Mouse (Mus musculus) right cerebral cortex, adult 2 months (tissue): ENCODE measurements around the gene Tbx2.

Experiments used
- DNase-seq, 2 experiments: peaks; one replicate each; pipeline ENCODE4 v3.0.0; 2021 to 2022; ENCODE audit warnings: low spot score in 2 of 2

Tbx2 gene

DNA sequence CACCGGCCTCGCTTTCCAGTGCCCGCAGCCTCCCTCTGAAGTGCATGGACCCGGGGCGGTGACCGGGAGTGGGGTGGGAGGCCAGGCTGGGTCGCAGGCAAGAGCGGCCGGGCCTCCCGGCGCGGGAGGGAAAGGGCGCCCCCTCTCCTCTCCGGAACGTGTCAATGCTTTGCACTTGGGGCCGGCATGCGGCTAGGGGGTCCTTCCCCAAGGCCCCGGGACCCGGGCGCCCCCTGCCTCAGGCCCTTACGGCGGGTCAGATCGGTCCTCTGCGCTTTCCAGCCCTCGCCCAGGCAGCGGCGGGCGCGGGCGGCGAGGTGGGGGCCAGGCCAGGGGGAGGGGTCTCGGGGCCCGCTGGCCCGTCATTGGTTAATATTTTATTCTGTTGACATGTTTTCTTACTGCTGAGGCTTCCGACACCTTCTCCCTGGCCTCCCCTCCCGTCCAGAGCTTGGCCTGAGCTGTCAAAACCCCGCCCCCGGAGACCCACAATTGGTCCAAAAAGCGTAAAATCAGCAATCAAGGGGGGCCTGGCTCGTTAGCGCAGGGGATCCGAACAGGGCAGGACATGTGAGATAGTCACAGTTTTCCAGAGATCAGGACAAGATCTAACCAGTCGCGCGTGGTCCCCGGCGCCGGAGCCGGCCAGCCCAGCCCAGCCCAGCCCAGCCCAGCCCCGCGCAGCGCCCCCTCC is at the start of gene Tbx2:
Tbx2 (plus strand) TSS at position 321 of the 694 bp plus-strand sequence.
- DNase-seq = peak in 1 of 2 experiments; percentile 10

DNA sequence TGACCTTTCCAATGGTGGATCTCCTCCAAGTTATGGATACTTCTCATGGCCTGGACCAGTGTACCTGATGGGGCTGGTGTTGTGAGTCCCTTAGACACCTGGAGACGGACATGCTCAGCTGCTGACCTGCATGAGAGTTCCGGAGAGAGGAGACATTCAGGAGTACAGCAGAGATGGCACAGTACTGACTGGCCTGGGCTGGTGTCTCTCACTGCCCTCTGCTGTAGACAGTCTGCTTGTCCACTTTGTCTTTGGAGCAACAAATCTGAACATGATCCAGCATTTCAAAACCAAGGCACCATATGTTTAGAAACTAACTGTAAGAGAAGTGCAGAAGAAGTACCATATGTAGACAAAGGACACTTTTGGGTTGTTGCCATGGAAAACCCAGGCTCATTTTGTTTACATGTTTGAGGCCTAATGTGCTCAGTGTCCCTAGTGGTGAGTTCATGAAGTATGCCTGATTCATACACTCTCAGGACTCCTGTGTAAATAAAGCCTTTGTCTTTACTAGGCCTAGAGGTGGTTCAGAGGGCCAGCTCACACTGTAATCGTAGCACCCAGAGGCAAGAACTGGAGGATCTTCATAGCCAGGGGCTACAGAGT is 46.1 kb upstream of the Tbx2 start:
- peak in 1 of 2 experiments; percentile 12 for DNase-seq

- no peak for DNase-seq
Observed at GRCm38 (mm10) chr11:85789750-85790149, 42.6 kb upstream of the Tbx2 start.

DNA sequence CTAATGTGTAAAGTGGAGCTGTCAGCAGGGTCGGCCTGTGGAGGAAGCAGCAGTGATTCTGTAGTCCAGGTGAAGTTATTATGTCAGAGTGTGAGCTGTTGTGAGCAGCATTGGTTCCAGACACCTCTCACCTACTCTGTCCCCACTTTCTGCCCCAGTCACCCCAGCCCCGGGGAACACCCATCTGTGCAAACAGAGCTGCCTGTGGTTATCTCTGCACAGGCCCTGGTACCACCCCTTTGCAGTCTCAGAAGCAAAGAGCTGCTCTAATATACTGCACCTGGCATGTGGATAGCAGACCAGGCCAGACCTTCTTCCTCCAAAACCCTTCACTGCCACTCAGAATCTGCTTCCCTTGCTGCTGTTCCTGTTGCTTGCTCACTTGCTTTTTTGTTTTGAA is 42.1 kb upstream of the Tbx2 start:
- DNase-seq = no peak

- DNase-seq = no peak
Observed at GRCm38 (mm10) chr11:85791212-85791611, 41.1 kb upstream of the Tbx2 start.

- no peak for DNase-seq
Observed at GRCm38 (mm10) chr11:85792534-85793215, 39.7 kb upstream of the Tbx2 start.

DNA sequence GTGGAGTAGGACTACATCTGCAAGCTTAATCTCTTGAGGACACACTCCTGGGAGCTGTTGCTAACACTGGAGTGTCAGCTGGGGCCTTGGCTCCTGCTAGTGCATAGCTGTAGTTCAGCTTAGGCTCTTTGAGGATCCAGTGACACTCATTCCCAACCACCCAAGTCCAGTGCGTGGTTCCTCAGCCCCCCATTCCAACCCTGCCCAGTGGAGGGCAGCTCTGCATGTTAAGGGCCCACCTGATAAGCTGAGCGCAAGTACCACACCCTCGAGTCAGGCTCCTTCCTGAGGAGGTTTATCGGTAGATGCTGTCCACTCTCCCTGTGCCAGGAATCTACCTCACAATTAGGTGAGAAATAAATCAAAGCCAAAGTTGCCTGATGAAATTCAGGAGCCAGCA is 32.9 kb upstream of the Tbx2 start:
- no peak for DNase-seq

- no peak for DNase-seq
Observed at GRCm38 (mm10) chr11:85799856-85800255, 32.5 kb upstream of the Tbx2 start.

GRCm38 (mm10) chr11:85800380-85800779 is 32.0 kb upstream of the Tbx2 start:
- no peak for DNase-seq

- DNase-seq = no peak
Observed at GRCm38 (mm10) chr11:85804048-85804447, 28.3 kb upstream of the Tbx2 start.

GRCm38 (mm10) chr11:85805779-85806178 is 26.6 kb upstream of the Tbx2 start:
- no peak for DNase-seq

GRCm38 (mm10) chr11:85807353-85807752 is 25.0 kb upstream of the Tbx2 start:
- no peak for DNase-seq

- DNase-seq = no peak
Observed at GRCm38 (mm10) chr11:85811229-85811628, 21.1 kb upstream of the Tbx2 start.

DNA sequence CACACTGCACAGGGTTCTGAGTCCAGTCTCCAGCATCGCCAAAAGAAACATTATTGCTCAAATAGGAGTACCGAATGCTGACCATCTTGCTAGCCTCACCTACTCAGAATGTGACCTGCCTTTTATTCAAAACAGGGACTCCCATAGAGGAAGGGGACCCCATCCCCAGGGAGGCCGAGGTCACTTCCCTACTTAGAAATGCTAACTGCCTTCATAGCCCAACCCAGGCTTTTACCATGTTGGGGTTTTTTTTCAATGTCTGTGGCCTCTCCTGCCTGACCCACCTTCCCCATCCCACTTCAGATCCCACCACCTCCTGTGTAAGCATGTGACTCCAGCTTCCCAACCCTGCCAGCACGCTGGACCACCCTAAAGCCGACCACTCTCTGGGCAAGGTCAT is 20.7 kb upstream of the Tbx2 start:
- DNase-seq = no peak

DNA sequence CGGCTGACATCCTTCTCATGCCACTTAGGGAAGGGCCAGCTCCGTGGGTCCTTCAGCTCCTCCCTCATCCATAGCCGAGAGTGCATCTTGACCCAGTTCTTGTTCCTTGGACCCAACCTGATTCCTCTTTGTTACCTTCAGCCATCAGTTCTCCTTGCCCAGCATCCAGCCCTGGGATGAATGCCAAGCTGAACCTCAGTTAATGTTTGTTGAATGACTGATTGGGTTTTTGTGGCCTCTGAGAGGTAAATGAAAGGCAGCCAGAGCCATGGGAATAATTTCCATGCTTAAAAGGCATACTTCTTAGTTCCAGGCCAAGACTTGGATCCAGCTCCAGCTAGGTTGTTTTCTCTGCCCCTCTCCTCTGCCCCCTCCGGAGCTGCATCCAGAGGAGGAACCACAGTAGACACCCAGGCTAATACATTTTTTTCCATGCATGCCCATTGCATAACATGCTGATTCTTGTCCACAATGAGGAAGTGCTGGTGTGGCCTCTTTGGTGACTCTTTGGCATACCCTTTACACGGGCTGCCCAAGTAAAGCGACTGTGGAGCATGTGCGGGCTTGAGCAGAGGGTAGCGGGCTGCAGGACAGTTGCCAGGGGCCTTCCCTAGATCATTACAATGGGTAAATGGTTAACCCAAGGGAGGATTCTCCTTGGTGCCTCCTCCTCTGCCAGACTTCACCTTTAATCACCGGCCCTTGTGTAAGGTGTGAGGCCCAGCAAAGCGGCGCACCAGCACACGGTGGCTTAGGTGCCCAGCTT is 20.0 kb upstream of the Tbx2 start:
- no peak for DNase-seq

DNA sequence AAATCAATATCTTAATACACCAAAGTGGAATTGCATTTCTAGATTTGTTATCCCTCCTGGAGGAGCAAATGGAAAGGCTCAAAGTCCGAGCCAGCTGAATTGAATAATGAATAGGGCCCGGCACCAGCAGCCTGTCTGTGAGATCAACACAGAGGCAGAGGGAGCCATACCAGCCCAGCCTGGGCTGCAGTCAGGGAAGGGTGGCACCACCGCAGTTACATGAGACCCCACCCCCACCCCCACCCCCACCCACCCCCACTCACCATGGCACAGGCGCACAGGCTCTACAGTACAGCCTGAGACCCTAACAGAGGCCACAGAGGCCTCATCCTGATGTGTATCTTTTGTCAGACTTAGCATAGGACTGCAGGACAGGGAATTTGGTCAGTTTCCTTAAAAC is 17.7 kb upstream of the Tbx2 start:
- DNase-seq = no peak

GRCm38 (mm10) chr11:85816471-85816870 is 15.9 kb upstream of the Tbx2 start:
- no peak for DNase-seq

DNA sequence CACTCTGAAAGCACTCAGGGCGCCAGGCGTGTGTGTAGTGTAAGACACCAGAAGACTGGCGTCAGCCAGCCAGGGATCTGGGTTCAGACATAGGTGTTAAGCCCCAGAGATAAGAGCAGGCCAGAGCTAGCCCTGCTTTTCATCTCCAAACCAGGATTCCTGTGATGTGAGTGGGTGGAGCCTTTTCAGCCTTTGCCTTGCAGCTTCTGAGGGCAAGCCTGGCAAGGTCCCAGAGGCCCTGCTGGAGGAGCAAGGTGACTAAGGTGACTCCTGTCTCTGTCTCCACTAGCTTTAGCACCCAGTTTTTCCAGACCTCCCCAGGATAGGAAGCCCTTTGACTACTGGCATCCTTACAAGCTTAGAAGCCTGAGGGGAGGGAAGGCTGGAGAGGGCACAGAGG is 13.9 kb upstream of the Tbx2 start:
- no peak for DNase-seq

- no peak for DNase-seq
Observed at GRCm38 (mm10) chr11:85820959-85821358, 11.4 kb upstream of the Tbx2 start.

GRCm38 (mm10) chr11:85821659-85822058 is 10.7 kb upstream of the Tbx2 start:
- no peak for DNase-seq

- peak; percentile 37 to 70 for DNase-seq
Observed at GRCm38 (mm10) chr11:85823181-85823580, 9.2 kb upstream of the Tbx2 start.

GRCm38 (mm10) chr11:85823794-85824193 is 8.6 kb upstream of the Tbx2 start:
- no peak for DNase-seq
